Mouse (Mus musculus) CH12.LX (cell line): ENCODE data around the gene Vti1a.

Source experiments
- BHLHE40 ChIP-seq: IDR thresholded peaks from 2 replicates; pipeline ENCODE4 v1.6.1; 2011; ENCODE audit warnings: mild to moderate bottlenecking, low read depth, low read length, improper control_type of control experiment
- CHD1 ChIP-seq: IDR thresholded peaks from 2 replicates; pipeline ENCODE4 v1.6.1; 2012; ENCODE audit warnings: low read depth, low read length, improper control_type of control experiment, inconsistent platforms
- CTCF ChIP-seq, 2 experiments: IDR thresholded peaks in 1 of 2; conservative IDR thresholded peaks in 1 of 2; 2 replicates each; pipeline ENCODE4 v1.5.1; 2011 to 2012; ENCODE audit warnings: low read depth in 2 of 2, low read length in 2 of 2, improper control_type of control experiment in 1 of 2, inconsistent platforms in 1 of 2, mild to moderate bottlenecking in 1 of 2, moderate library complexity in 1 of 2
- E2F4 ChIP-seq: IDR thresholded peaks from 2 replicates; pipeline ENCODE4 v1.6.1; 2011; ENCODE audit warnings: low read depth, low read length, improper control_type of control experiment; ENCODE audit not compliant: insufficient replicate concordance
- EP300 ChIP-seq: IDR thresholded peaks from 2 replicates; pipeline ENCODE4 v1.6.1; 2011; ENCODE audit warnings: low read length, improper control_type of control experiment
- IRF4 ChIP-seq: IDR thresholded peaks from 2 replicates; pipeline ENCODE4 v1.6.1; 2014; ENCODE audit warnings: low read depth, mild to moderate bottlenecking, inconsistent platforms, low read length, improper control_type of control experiment
- MAX ChIP-seq: IDR thresholded peaks from 2 replicates; pipeline ENCODE4 v1.6.1; 2011; ENCODE audit warnings: low read length, improper control_type of control experiment
- POLR2A ChIP-seq: IDR thresholded peaks from 2 replicates; pipeline ENCODE4 v1.6.1; 2011; ENCODE audit warnings: low read depth, mild to moderate bottlenecking, improper control_type of control experiment, low read length
- RAD21 ChIP-seq: IDR thresholded peaks from 2 replicates; pipeline ENCODE4 v1.6.1; 2011; ENCODE audit warnings: low read depth, mild to moderate bottlenecking, low read length, improper control_type of control experiment, moderate library complexity
- TCF12 ChIP-seq: IDR thresholded peaks from 2 replicates; pipeline ENCODE4 v1.6.1; 2014; ENCODE audit warnings: low read depth, mild to moderate bottlenecking, inconsistent platforms, low read length, improper control_type of control experiment
- ZNF384 ChIP-seq: IDR thresholded peaks from 2 replicates; pipeline ENCODE4 v1.6.1; 2012; ENCODE audit warnings: low read depth, low read length, improper control_type of control experiment, inconsistent platforms

DNA sequence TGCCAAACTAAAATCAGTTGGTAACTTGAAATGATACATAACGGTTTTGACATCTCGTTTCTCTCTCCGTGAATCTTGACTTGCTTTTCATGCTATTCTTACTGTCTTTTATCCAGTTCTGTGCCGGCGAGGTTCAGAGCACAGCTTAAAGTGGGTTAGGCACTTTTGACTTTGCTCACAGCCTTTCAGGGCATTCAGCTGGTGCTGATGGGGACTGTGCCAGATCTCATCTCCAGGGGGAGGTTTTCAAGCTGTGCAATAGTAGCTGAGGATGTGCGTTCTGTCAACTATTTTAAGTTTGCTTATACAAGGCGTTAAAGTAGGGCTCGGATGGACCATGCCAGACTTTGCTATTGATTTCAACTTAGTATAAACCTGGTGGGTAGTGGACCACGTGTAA, 21.0 kb downstream of the Vti1a start:
- TF ChIP-seq IRF4: no peak
- no peak for TF ChIP-seq CTCF (conservative IDR thresholded peaks at IDR 0.05 in 1 of 2, IDR thresholded peaks at IDR 0.05 in 1 of 2; ENCODE audit: low read depth in 2 of 2, low read length in 2 of 2)
- TF ChIP-seq TCF12: no peak
- TF ChIP-seq CHD1: no peak
- TF ChIP-seq E2F4: no peak
- no peak for TF ChIP-seq EP300
- TF ChIP-seq POLR2A: no peak
- TF ChIP-seq BHLHE40: no peak
- no peak for TF ChIP-seq ZNF384
- no peak for TF ChIP-seq RAD21
- TF ChIP-seq MAX: no peak
